Mouse (Mus musculus) layer of hippocampus, postnatal 36 days (tissue): ENCODE measurements at regions not wholly inside any gene's neighbourhood (a gene's known extent, or its start where the extent isn't known, plus 50 kb on each side); places are given as distances from the start of the nearest gene placed in this dataset.

Experiments used
- DNase-seq, 2 experiments: peaks; one replicate each; pipeline ENCODE4 v3.0.0; 2022

DNA sequence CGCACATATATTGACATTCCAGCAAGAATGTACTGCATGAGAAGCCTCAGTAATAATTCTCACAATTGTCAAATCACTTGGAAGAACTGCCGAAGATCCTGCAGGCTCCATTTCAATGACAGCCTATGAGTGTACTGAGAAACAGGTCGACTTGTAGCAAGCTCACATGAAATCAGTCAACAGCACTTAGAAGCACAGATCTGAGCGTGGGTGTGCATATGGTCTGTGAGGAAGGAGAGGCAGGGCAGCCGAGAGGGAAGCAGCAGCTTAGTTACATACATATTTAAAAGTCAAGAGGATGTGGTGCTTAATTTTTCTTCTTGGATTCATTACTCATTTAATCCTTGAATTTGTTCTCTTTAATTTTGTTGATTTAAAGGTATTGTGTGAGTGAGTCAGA lies 967.4 kb upstream of the Epha7 start:
- peak; percentile 17 to 32 for DNase-seq

- DNase-seq: no peak
Measured at GRCm38 (mm10) chr4:27846106-27846622, 966.8 kb upstream of the Epha7 start.

DNA sequence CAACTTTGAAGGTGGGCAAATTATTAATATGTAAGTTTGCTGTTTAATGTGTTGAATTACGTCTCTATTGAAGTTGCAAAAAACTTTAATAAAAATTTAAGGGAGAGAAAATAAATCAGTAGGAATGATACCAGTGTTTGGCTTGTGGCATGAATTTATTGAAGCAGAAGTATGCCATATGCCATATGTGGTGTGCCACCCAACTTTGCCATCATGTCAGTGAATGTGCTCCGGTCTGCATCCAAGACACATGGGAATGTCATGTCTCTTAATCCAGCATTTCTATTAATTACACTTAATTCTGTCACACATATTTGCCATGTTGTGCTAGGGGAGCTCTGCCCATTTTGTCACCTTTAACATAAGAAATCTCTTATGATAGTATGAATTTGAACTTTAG lies 956.8 kb upstream of the Epha7 start:
- no peak for DNase-seq

- no peak for DNase-seq
Measured at GRCm38 (mm10) chr4:27887262-27887954, 925.5 kb upstream of the Epha7 start.

DNA sequence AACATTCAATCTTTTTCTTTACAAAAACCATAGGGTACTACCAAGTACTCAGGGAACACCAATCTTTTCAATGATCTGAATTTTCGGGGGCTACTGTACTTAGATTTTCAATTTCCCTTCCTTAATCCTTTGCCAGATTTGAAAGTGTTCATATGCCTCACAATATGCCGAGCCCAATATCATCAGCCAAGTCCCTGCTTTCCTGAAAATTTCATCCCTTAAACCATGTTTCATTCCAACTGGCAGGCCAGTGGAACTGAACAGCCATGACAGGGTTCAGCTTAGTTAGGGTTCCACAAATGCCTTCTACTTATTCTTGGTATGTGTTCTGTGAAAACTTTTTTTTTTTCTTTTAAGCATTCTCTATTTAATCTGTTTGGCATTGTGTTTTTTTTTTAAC lies 916.5 kb upstream of the Epha7 start:
- DNase-seq: peak in 1 of 2 experiments; percentile 3

- DNase-seq: no peak
Measured at GRCm38 (mm10) chr4:27945351-27945750, 867.6 kb upstream of the Epha7 start.

DNA sequence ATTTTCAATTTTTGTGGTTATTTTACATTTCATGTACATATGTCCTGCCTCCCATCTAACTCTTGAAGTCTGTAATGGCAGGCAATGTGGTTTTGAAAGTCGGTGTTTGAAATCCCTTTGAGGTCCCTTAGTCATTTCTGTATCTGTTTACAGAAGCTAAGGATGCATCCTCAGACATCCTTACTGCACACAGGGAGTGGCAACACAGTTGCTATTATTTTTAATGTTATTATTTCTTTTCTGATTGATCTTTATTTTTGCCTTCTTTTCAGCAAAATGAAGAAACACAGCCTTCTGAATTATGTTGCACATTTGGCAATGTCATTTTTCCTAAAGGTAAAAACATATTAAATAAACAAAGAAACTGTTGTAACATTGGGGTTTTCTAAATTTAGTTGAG lies 867.2 kb upstream of the Epha7 start:
- DNase-seq: no peak

DNA sequence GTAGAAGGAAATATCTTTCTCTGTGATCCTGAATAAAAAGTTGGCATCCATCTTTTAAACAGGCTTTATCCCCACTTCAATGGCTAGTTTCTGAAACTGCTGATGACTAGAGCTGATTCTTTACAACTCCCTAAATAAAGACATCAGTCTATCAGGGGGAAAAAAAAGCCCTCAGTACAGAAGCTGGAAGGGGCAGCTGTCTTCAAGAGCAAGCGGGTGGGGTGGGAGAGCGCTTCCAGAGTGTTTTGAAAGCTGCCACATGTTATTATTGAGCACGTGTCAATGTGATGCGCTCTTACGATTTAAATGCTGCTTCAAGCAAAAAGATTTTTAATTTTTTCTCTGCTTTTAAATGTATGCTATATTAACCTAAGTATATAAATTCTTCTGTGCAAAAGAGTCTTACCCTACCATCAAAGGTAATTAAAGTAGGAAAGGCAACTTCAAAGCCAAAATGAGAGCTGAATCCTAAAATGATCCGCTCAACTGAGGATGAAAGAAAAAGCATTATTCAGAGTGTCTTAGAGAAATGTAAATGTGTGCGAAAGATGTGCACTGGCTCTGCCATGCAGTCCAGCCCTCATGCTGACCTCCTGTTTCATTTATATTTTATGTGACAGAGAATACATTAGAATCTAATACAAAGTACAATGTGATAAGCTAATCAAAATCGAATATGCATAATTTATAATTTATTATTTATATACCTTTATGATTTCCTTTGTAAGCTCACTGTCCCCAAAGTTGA lies 862.8 kb upstream of the Epha7 start:
- DNase-seq: no peak

- DNase-seq: no peak
Measured at GRCm38 (mm10) chr4:27965046-27965681, 847.8 kb upstream of the Epha7 start.

DNA sequence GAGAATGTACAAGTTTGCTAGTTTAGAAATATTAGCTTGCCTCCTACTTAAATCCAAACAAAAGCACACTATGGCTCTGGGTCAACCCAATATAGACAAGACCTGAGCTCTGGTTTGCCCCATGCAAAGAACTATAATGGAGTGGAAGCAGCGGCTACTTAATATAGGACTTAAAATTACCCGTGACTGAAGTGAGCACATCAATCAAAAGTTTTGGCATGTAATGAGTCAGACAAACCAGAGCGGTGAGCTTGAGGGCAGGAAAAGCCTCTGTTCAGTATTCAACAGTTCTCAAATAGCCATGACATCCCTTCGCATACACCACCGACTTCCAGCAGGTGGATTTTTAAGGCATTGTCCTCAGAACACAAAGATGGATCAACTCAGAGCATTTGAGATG lies 842.4 kb upstream of the Epha7 start:
- DNase-seq: no peak

DNA sequence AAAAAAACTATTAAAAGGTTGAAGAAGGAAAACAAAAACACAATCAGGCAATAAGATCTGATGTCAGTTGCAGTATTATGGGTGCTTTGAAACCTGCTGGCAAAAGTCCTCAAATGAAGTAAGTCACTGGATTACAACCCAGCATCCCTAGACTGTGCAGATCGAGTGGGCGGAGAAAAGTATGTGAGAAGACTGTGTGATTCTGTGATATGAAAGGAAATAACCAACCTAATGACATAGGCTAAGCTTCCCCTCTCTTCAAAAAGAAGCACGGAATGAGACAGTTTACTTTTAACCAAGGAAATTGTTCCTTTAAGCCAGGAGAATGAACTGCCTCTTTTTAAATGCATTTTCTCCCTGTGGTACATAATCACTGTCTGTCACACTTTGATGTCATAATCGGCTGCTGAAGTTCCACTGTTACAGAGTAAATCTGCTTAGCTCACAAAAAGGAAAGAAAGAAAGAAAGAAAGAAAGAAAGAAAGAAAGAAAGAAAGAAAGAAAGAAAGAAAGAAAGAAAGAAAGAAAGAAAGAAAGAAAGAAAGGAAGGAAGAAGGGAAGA lies 833.6 kb upstream of the Epha7 start:
- no peak for DNase-seq

- DNase-seq: no peak
Measured at GRCm38 (mm10) chr4:27979781-27980180, 833.1 kb upstream of the Epha7 start.

DNA sequence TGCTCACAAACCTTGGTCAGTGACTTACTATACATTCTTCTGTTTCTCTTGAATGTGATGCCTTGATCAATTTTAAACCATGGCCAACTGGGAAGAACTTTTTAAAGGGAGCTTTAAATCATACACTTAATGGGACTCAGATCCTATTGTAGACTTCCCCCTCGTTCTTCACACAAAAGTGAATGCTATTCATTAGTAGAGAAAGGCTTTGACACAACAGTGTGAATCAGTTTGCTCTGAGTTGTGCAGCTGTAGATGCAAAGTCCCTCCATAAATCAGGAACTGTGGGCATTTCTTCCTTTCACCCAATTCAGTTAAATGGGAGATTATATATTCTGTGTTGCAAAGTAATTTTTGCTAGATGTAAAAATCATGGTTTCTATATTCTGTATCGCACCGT lies 831.6 kb upstream of the Epha7 start:
- DNase-seq: no peak

GRCm38 (mm10) chr4:27987986-27988423 lies 824.9 kb upstream of the Epha7 start:
- no peak for DNase-seq

- DNase-seq: no peak
Measured at GRCm38 (mm10) chr4:27994411-27994810, 818.5 kb upstream of the Epha7 start.

GRCm38 (mm10) chr4:28001818-28002476 lies 811.0 kb upstream of the Epha7 start:
- no peak for DNase-seq
